Mouse (Mus musculus): ENCODE results near the gene Zbtb20.

The Zbtb20 gene

GRCm38 (mm10) chr16:43362651-43363300 is 487.1 kb downstream of the Zbtb20 start:
- peak; percentile 42 to 84 for DNase-seq (ENCODE audit: low spot score in 2 of 2)

DNA sequence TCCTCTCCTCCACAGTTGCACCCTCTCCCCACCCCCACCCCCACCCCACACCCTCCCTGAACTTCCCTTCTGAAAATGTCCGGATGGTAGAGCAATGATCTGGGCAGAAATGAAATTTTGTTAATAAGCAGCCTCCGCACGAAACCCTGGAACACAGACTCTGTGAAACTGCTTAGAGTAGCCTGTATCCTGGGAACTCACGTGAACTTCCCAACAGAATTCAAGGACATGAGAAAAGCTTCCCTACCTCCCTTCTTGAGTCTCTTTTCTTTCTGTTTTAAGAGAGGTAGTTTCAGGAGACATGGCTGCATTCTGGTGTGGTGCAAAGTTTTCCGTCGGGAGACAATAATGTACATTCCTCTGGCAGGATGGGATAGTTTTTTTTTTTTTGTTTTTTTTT is 487.6 kb downstream of the Zbtb20 start:
- DNase-seq (ENCODE audit: low spot score in 2 of 2) = no peak

DNA sequence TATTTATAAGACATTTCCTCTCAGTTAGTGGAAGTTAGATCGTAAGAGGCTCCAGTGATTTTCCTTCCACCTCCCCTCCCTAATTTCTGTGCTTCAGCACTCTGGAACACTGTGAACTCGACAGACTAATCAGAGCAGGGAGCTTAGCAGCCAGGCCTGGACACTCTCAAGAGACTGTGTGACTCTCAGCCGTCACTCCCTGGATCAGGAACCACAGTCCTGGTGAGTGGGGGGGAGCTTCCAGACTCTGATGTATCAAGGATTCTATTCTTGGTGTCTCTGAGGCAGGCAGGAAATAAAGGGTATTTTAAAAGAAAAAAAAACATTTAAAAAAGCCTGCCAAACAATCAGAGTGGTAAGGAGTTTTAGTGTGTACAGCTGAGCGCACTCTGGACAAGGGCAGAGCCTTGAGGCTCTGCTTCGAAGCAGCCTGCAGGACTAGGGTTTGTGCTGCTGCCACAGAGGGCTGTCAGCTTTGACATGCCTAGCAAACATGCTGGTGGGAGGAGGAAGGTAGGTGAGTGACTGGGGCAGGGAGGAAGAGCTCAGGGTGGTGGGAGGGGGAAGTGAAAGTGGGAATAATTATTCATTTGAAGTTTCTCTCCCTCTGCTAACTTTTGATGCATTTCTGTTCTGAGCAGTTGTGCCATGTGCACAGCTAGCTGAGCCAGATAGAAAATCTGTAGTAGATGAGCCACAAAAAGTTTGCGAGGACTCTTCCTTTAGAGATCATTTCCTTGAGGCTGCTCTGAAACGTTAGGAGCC is 488.3 kb downstream of the Zbtb20 start:
- DNase-seq (ENCODE audit: low spot score in 2 of 2) = peak; percentile 18 to 36

- DNase-seq (ENCODE audit: low spot score in 2 of 2) = no peak
Observed at GRCm38 (mm10) chr16:43364516-43364910, 488.8 kb downstream of the Zbtb20 start.

DNA sequence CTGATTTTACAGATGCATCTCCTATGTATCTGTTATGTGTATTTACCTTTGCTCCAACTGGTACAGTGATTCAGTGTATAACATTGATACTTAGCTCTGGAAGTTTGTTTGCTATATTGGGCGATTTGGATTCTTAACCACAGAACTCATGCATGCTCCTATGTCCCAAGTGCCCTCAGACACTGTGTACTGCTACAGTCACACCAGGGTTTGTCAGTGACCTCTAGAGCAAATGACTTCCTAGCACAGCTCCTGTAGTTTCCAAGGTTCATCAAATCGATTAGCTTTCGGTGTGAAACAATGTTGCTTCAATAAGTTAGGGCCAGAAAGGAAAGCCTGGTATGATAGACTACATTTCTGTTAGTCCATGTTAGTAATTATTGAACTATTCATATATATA is 489.6 kb downstream of the Zbtb20 start:
- DNase-seq (ENCODE audit: low spot score in 2 of 2) = no peak

DNA sequence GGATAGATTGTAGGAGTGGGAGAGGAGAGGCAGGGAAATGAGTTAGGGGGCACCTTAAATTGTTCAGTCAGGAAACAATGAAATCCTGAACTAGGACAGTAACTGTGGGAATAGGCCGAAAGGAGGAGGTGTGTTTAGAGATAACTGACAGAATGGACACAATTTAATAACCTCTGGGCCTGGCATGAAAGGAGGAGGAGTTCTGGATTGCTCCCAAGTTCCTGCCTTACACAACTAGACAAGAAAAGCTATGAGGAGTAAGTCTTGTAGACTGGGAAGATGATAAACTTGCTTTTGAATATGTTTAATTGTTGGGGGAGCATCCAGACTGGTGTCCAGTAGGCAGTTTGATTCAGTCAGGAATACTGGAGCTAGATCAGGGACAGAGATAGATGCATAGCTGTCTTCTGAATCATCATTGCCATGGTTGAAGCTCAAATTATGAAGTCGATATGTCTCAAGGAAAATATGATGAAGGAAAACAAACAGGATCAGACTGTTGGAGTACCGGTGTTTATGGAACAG is 494.9 kb downstream of the Zbtb20 start:
- DNase-seq (ENCODE audit: low spot score in 2 of 2) = no peak

DNA sequence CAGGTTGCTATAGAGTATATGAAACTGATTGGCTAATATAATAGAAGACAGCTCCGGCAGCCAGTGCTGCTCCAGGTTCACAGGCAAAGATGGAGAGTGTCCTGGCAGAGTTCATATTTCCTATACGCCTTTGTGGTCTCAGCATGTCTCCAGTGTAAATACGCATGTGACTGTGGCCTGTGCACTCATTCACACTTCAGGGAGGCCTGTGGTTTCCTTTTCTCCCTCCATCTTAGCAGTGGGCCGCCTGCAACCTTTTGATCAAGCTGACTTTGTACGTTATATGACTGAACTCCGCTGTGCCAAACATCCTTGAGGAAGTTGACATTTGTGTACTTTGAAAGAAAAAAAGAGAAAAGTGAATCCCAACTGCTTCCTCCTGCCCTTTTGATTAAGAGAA is 501.1 kb downstream of the Zbtb20 start:
- no peak for DNase-seq (ENCODE audit: low spot score in 2 of 2)

- no peak for DNase-seq (ENCODE audit: low spot score in 2 of 2)
Observed at GRCm38 (mm10) chr16:43379351-43380325, 504.0 kb downstream of the Zbtb20 start.

DNA sequence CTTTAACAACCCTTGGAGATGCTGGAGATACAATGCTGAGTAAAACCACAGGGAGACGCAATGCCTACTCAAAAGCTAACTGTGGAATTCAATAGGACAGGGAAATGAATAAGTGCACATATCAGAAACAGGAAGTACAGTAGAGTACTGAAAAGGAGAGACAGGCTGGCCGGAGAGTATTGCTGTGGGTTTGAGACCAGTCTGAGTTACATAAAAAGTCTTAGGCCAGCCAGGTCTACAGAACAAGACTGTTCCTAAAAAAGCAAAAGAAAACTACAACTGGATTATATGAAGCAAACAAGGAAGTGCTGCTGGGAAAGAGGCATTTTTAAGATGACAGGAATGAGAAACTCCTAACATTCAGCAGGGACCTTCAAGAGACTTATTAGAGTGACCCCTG is 505.5 kb downstream of the Zbtb20 start:
- DNase-seq (ENCODE audit: low spot score in 2 of 2) = no peak

GRCm38 (mm10) chr16:43383149-43383740 is 507.6 kb downstream of the Zbtb20 start:
- DNase-seq (ENCODE audit: low spot score in 2 of 2) = no peak

DNA sequence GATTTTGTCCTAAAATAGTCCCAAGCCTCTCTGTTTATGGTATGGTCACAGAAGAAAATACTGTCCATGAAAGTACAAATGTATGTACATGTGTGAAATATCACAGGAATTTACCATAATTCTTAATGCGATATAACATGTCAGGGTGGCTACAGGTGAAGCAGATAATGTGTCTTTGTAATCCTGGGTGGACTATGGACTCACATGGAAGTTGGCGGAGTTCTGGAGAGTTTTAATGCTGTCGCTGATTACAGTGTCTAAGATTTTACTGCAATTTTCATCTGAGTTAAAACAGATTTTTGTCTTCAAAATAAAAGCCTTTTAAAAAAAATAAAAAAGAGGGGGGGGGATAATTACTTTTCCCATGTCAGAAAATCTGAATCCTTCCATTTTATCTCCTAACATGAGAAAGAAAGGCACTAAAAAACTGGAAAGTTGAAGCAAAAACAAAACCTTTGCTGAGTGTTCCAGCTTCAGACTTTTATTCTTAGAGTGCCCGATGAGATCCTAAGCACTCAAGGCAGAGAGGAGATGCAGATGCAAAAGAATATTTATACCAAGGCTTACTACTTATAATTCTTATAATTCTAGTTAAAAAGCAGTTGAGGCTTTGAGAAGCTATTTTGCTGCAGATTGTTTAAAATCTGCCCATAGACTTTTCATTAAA is 509.4 kb downstream of the Zbtb20 start:
- no peak for DNase-seq (ENCODE audit: low spot score in 2 of 2)

- DNase-seq (ENCODE audit: low spot score in 2 of 2) = no peak
Observed at GRCm38 (mm10) chr16:43385620-43386210, 510.0 kb downstream of the Zbtb20 start.

DNA sequence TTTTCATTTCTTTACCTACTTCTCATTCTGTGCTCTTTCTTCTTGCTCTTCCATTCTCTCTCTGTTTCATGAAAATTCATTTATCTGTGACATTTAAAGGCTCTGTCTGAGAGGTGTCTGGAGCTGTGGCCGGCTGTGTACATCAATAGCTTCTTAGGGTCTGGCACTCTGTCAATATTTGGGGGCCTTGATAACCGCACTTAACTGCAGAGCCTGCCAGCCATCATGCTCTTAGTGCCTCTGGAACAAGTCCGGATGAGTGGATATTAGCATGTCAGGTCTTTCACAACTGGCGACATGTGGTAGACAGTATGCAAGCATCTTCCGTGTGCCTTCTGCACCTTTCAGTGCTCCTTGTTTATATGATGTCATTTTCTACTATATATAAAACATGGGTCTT is 510.7 kb downstream of the Zbtb20 start:
- no peak for DNase-seq (ENCODE audit: low spot score in 2 of 2)

DNA sequence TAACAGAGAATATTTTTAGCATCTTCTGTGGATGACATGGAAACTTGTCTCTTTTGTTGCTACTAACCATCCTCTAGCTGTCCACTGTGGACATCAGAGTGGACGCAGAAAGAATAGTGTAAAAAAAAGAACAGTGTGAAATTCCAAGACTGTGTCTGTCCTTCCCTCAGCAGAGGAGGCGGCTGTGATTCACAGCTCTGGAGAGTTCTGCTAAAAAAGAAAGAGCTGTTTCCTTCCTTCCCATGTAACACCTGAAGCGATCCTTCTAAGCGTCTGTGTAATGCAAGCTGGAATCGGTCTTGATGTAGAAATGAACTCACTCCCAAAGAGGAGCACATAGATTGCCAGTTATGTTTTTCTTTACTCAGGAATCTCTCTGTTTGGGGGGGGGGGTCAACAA is 512.7 kb downstream of the Zbtb20 start:
- no peak for DNase-seq (ENCODE audit: low spot score in 2 of 2)

- DNase-seq (ENCODE audit: low spot score in 2 of 2) = no peak
Observed at GRCm38 (mm10) chr16:43390387-43390786, 514.7 kb downstream of the Zbtb20 start.

GRCm38 (mm10) chr16:43393382-43393781 is 517.7 kb downstream of the Zbtb20 start:
- DNase-seq (ENCODE audit: low spot score in 2 of 2) = no peak

GRCm38 (mm10) chr16:43394013-43394568 is 518.4 kb downstream of the Zbtb20 start:
- DNase-seq (ENCODE audit: low spot score in 2 of 2) = no peak

GRCm38 (mm10) chr16:43394760-43395159 is 519.1 kb downstream of the Zbtb20 start:
- no peak for DNase-seq (ENCODE audit: low spot score in 2 of 2)

DNA sequence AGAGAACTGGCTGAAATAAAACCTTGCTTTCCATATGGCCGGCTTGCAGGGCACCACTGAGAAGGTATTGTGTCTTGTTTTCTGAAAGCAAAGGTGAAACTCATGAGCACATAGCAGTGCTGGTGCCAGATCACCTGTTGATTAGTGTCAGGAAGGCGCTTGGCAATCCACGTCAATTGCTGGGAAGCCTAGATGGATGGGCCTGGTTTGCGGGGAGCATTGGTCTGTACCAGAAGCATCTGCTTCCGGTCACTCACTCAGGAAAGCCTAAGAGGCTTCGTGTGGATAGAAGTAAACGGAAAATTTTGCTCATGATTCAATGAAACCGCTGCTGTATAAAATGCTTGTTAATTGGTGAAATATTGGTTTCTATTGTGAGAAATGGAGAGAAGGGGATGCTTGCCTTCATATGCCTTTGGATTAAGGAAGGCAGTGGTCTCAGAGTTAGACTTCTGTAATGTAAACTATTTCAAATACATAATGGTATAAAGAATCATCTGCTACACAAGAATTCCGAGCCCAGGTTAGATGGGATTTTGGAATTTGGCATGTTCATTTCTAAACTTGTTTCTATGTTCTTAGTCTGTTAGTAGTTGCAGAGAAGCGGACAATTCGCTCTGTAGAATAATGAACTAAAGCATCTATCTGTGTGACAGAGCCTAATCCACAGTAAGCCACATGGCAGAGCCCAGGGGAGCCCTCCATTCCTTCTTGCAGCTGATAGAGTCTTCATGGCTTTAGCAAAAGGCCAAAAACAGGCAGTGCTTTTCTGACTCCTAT is 521.4 kb downstream of the Zbtb20 start:
- no peak for DNase-seq (ENCODE audit: low spot score in 2 of 2)
